Mouse (Mus musculus): Measurements from ENCODE around the gene Npas3. TPM values are rescaled to one million over a fixed set of nuclear protein-coding genes. Genes with fewer than 3 reads are reported as not detected.
A peak's percentile ranks its signal among the peaks of the same experiment; 100 is the strongest.

Npas3 gene
- polyA plus RNA-seq, 1 experiment from 2014 or later: 0.28 TPM

DNA sequence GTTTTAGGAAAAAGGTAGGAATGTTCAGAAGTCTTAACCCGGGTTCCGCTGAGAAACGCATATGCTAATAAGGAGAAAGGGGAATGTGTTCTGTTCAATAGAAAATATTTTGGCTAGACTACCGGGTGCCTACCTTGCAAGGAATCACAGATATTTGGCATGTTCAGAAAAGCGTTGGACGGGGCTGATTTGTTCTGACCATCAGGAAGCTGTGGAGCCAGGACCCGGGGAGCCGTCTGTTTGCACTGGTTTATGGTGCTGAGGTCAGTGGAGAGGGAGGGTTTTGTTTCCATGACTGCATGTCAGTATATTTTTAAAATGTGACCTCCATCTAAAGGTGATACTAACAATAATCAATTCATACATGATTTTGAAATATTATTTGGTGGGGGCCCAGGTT, 43.5 kb downstream of the Npas3 start:
- Histone ChIP-seq H3K4me3 (ENCODE audit: low read length) (no peak overlapping the region), H3K36me3 (ENCODE audit: control insufficient read depth, insufficient read depth, low read length) (no peaks in the 10 kb centered on the region), H3K9me3 (ENCODE audit: control insufficient read depth, low read length) (no peaks in the 10 kb centered on the region), H3K4me1 (replicated peaks; ENCODE audit: control insufficient read depth, insufficient read depth, low read length) (no peaks in the 10 kb centered on the region), H3K4me2 (ENCODE audit: low read depth, low read length) (no peak overlapping the region), H3K9ac (ENCODE audit: low read length) (no peak overlapping the region), H3K27ac (ENCODE audit: low read length) (no peak overlapping the region), H3K27me3 (ENCODE audit: control insufficient read depth, insufficient read depth, low read depth, low read length) (no peaks in the 10 kb centered on the region)
- no peak for ATAC-seq (ENCODE audit: low read depth)
- WGBS: 59% methylated on average over 8 of the region's 8 CpGs

- 37% methylated on average over 17 of the region's 17 CpGs for WGBS
- Histone ChIP-seq H3K4me1 (replicated peaks; ENCODE audit: control insufficient read depth, insufficient read depth, low read length) (no peaks in the 10 kb centered on the region), H3K27me3 (ENCODE audit: control insufficient read depth, insufficient read depth, low read depth, low read length) (no peaks in the 10 kb centered on the region), H3K36me3 (ENCODE audit: control insufficient read depth, insufficient read depth, low read length) (no peaks in the 10 kb centered on the region), H3K4me2 (ENCODE audit: low read depth, low read length) (no peak overlapping the region), H3K27ac (ENCODE audit: low read length) (no peak overlapping the region), H3K4me3 (ENCODE audit: low read length) (no peak overlapping the region), H3K9ac (ENCODE audit: low read length) (no peak overlapping the region), H3K9me3 (ENCODE audit: control insufficient read depth, low read length) (no peaks in the 10 kb centered on the region)
- peak; percentile 78 for ATAC-seq (ENCODE audit: low read depth)
These were observed 44.2 kb downstream of the Npas3 start for GRCm38 (mm10) chr12:53292508-53293300.

GRCm38 (mm10) chr12:53294011-53294410, 45.5 kb downstream of the Npas3 start:
- Histone ChIP-seq H3K27me3 (ENCODE audit: control insufficient read depth, insufficient read depth, low read depth, low read length) (no peaks in the 10 kb centered on the region), H3K4me3 (ENCODE audit: low read length) (no peak overlapping the region), H3K4me1 (replicated peaks; ENCODE audit: control insufficient read depth, insufficient read depth, low read length) (0 out of 2 replicates have a peak, but pooled peaks cover 5% of the 10 kb centered on the region), H3K9me3 (ENCODE audit: control insufficient read depth, low read length) (no peaks in the 10 kb centered on the region), H3K36me3 (ENCODE audit: control insufficient read depth, insufficient read depth, low read length) (no peaks in the 10 kb centered on the region), H3K27ac (ENCODE audit: low read length) (no peak overlapping the region), H3K4me2 (ENCODE audit: low read depth, low read length) (no peak overlapping the region), H3K9ac (ENCODE audit: low read length) (no peak overlapping the region)
- 94% methylated on average over 7 of the region's 7 CpGs for WGBS
- no peak for ATAC-seq (ENCODE audit: low read depth)

GRCm38 (mm10) chr12:53295747-53296146, 47.3 kb downstream of the Npas3 start:
- Histone ChIP-seq H3K9ac (ENCODE audit: low read length) (no peak overlapping the region), H3K9me3 (ENCODE audit: control insufficient read depth, low read length) (no peaks in the 10 kb centered on the region), H3K36me3 (ENCODE audit: control insufficient read depth, insufficient read depth, low read length) (no peaks in the 10 kb centered on the region), H3K4me3 (ENCODE audit: low read length) (no peak overlapping the region), H3K4me1 (replicated peaks; ENCODE audit: control insufficient read depth, insufficient read depth, low read length) (0 out of 2 replicates have a peak, but pooled peaks cover 5% of the 10 kb centered on the region), H3K27me3 (ENCODE audit: control insufficient read depth, insufficient read depth, low read depth, low read length) (no peaks in the 10 kb centered on the region), H3K27ac (ENCODE audit: low read length) (no peak overlapping the region), H3K4me2 (ENCODE audit: low read depth, low read length) (no peak overlapping the region)
- peak; percentile 31; the same call in 1 of the 2 replicates for ATAC-seq (ENCODE audit: low read depth)
- 36% methylated on average over 7 of the region's 7 CpGs for WGBS

DNA sequence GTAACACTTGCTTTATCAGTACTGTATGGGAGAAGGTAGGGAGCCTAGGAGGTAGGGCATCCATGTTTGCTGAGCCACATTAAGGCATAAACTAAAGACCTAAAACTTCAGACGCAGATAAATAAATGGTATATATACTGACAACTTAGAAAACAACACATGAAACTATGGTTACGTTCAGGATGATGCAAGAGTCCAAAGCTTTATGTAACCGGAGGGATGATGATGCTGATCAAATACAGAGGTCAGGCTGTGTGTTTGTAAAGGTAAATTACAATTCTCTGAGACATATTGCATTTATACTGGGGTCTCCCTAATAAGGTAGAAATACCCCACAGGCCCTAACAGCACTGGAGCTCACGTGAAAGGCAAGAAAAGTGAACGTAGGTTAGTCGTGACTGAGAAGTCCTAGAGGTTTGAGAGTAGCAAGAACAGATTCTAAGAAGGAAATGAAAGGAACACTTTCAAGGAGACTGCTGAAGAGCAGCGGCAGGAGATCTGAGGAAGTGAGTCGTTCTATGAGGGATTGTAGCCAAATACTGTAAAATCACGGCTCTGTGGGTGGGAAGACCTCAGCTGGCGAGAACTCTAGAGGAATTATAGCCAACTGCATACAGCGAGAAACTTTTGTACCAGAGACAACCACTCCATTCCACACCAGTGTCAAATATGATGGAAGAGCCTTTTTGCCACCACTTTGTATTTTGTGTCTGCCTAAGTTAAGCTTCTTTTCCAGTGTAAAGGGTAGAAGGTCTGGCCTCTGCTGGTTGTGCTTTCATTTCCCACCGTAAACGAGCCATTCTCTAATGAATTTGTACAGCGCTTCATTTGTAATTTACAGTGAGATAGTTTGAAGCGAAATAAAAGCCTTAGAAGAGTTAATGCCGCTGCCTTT, 49.7 kb downstream of the Npas3 start:
- H3K9ac ChIP-seq (ENCODE audit: low read length): no peak overlapping the region
- WGBS: 52% methylated on average over 16 of the region's 16 CpGs
- peak overlapping the region; percentile 3; the same call in 1 of the 2 replicates for H3K4me3 ChIP-seq (ENCODE audit: low read length)
- H3K27me3 ChIP-seq (ENCODE audit: control insufficient read depth, insufficient read depth, low read depth, low read length): no peaks in the 10 kb centered on the region
- peak overlapping the region; percentile 39 for H3K4me2 ChIP-seq (ENCODE audit: low read depth, low read length)
- H3K4me1 ChIP-seq (replicated peaks; ENCODE audit: control insufficient read depth, insufficient read depth, low read length): 0 out of 2 replicates have a peak, but pooled peaks cover 5% of the 10 kb centered on the region
- H3K9me3 ChIP-seq (ENCODE audit: control insufficient read depth, low read length): no peaks in the 10 kb centered on the region
- H3K36me3 ChIP-seq (ENCODE audit: control insufficient read depth, insufficient read depth, low read length): no peaks in the 10 kb centered on the region
- ATAC-seq (ENCODE audit: low read depth): no peak
- no peak overlapping the region for H3K27ac ChIP-seq (ENCODE audit: low read length)

- H3K27ac ChIP-seq (ENCODE audit: low read length): no peak overlapping the region
- H3K4me2 ChIP-seq (ENCODE audit: low read depth, low read length): no peak overlapping the region
- 54% methylated on average over 2 of the region's 2 CpGs for WGBS
- no peaks in the 10 kb centered on the region for H3K9me3 ChIP-seq (ENCODE audit: control insufficient read depth, low read length)
- no peak overlapping the region for H3K4me3 ChIP-seq (ENCODE audit: low read length)
- no peak for ATAC-seq (ENCODE audit: low read depth)
- no peaks in the 10 kb centered on the region for H3K36me3 ChIP-seq (ENCODE audit: control insufficient read depth, insufficient read depth, low read length)
- H3K4me1 ChIP-seq (replicated peaks; ENCODE audit: control insufficient read depth, insufficient read depth, low read length): 0 out of 2 replicates have a peak, but pooled peaks cover 5% of the 10 kb centered on the region
- no peak overlapping the region for H3K9ac ChIP-seq (ENCODE audit: low read length)
- no peaks in the 10 kb centered on the region for H3K27me3 ChIP-seq (ENCODE audit: control insufficient read depth, insufficient read depth, low read depth, low read length)
These were observed 52.5 kb downstream of the Npas3 start for GRCm38 (mm10) chr12:53300964-53301363.

GRCm38 (mm10) chr12:53302129-53302528, 53.7 kb downstream of the Npas3 start:
- H3K9ac ChIP-seq (ENCODE audit: low read length): no peak overlapping the region
- WGBS: 71% methylated on average over 3 of the region's 3 CpGs
- no peak overlapping the region for H3K4me3 ChIP-seq (ENCODE audit: low read length)
- H3K27ac ChIP-seq (ENCODE audit: low read length): no peak overlapping the region
- H3K27me3 ChIP-seq (ENCODE audit: control insufficient read depth, insufficient read depth, low read depth, low read length): no peaks in the 10 kb centered on the region
- H3K9me3 ChIP-seq (ENCODE audit: control insufficient read depth, low read length): no peaks in the 10 kb centered on the region
- H3K4me2 ChIP-seq (ENCODE audit: low read depth, low read length): no peak overlapping the region
- H3K4me1 ChIP-seq (replicated peaks; ENCODE audit: control insufficient read depth, insufficient read depth, low read length): 0 out of 2 replicates have a peak, but pooled peaks cover 5% of the 10 kb centered on the region
- H3K36me3 ChIP-seq (ENCODE audit: control insufficient read depth, insufficient read depth, low read length): no peaks in the 10 kb centered on the region
- no peak for ATAC-seq (ENCODE audit: low read depth)

- Histone ChIP-seq H3K4me1 (replicated peaks; ENCODE audit: control insufficient read depth, insufficient read depth, low read length) (peaks cover 5% of the 10 kb centered on the region; the same call in 1 of the 2 replicates), H3K9me3 (ENCODE audit: control insufficient read depth, low read length) (no peaks in the 10 kb centered on the region), H3K4me3 (ENCODE audit: low read length) (no peak overlapping the region), H3K36me3 (ENCODE audit: control insufficient read depth, insufficient read depth, low read length) (no peaks in the 10 kb centered on the region), H3K9ac (ENCODE audit: low read length) (no peak overlapping the region), H3K27me3 (ENCODE audit: control insufficient read depth, insufficient read depth, low read depth, low read length) (no peaks in the 10 kb centered on the region), H3K4me2 (ENCODE audit: low read depth, low read length) (no peak overlapping the region), H3K27ac (ENCODE audit: low read length) (no peak overlapping the region)
- ATAC-seq (ENCODE audit: low read depth): no peak
- WGBS: 22% methylated on average over 2 of the region's 2 CpGs
These were observed 68.2 kb downstream of the Npas3 start for GRCm38 (mm10) chr12:53316715-53317114.

DNA sequence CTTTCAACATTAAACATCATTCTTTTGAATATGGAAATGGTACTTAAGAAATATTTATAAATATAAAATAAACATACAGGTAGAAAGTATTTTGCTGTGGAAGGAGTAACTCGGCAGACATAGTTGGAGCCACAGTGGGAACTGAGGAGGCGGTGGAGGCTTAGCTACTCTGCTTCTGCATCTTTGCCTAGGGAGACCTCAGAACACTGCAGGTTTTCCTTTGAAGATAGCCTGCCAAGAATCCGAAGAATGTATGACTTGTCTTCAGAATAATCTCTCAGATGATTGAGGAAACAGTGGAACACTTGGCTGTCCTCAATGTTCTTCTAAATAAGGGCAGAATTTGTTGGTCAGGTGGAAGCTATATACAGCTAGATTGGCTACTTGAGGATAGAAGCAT, 69.3 kb downstream of the Npas3 start:
- ATAC-seq (ENCODE audit: low read depth): no peak
- Histone ChIP-seq H3K27me3 (ENCODE audit: control insufficient read depth, insufficient read depth, low read depth, low read length) (no peaks in the 10 kb centered on the region), H3K4me3 (ENCODE audit: low read length) (no peak overlapping the region), H3K36me3 (ENCODE audit: control insufficient read depth, insufficient read depth, low read length) (no peaks in the 10 kb centered on the region), H3K4me1 (replicated peaks; ENCODE audit: control insufficient read depth, insufficient read depth, low read length) (peaks cover 5% of the 10 kb centered on the region; the same call in 1 of the 2 replicates), H3K27ac (ENCODE audit: low read length) (no peak overlapping the region), H3K9ac (ENCODE audit: low read length) (no peak overlapping the region), H3K9me3 (ENCODE audit: control insufficient read depth, low read length) (no peaks in the 10 kb centered on the region), H3K4me2 (ENCODE audit: low read depth, low read length) (no peak overlapping the region)
- 42% methylated on average over 3 of the region's 3 CpGs for WGBS
